Mouse (Mus musculus) C2C12 (cell line): ENCODE data around the gene Mitf. TPM values are rescaled to one million over a fixed set of nuclear protein-coding genes. Genes with fewer than 3 reads are reported as not detected.

Experiments used
- H3K27me3 ChIP-seq: one replicate; pipeline ENCODE4 v1.6.1; 2011; ENCODE audit not compliant: control insufficient read depth, insufficient read depth, insufficient read length
- H3K36me3 ChIP-seq: one replicate; pipeline ENCODE4 v1.6.1; 2011; ENCODE audit not compliant: control insufficient read depth, insufficient read depth
- H3K4me3 ChIP-seq: one replicate; pipeline ENCODE4 v1.5.1; 2011; ENCODE audit warnings: mild to moderate bottlenecking, control low read depth; ENCODE audit not compliant: poor library complexity, insufficient read depth, severe bottlenecking
- H3K79me2 ChIP-seq: one replicate; pipeline ENCODE4 v1.6.1; 2011; ENCODE audit not compliant: control insufficient read depth, insufficient read depth
- H3K79me3 ChIP-seq: one replicate; pipeline ENCODE4 v1.6.1; 2011; ENCODE audit warnings: low read depth, control low read depth
- H3ac ChIP-seq: one replicate; pipeline ENCODE3; 2011; ENCODE audit warnings: low read depth; ENCODE audit not compliant: control insufficient read depth, insufficient read length
- CEBPB ChIP-seq: IDR thresholded peaks from one replicate; pipeline ENCODE4 v1.6.1; 2011; ENCODE audit warnings: low read depth, mild to moderate bottlenecking, control low read depth, moderate library complexity
- CTCF ChIP-seq: IDR thresholded peaks from one replicate; pipeline ENCODE4 v1.5.1; 2011; ENCODE audit not compliant: control insufficient read depth, insufficient read depth, insufficient read length
- FOSL1 ChIP-seq: IDR thresholded peaks from one replicate; pipeline ENCODE4 v1.8.0; 2011; ENCODE audit warnings: mild to moderate bottlenecking, low read length; ENCODE audit not compliant: poor library complexity, insufficient read depth, severe bottlenecking
- MAX ChIP-seq: IDR thresholded peaks from one replicate; pipeline ENCODE4 v1.6.1; 2011; ENCODE audit warnings: mild to moderate bottlenecking, control low read depth
- MYOD1 ChIP-seq: IDR thresholded peaks from one replicate; pipeline ENCODE4 v1.6.1; 2011; ENCODE audit warnings: low read depth; ENCODE audit not compliant: control insufficient read depth, insufficient read length
- MYOG ChIP-seq: IDR thresholded peaks from one replicate; pipeline ENCODE4 v1.6.1; 2011; ENCODE audit not compliant: control insufficient read depth, insufficient read length; ENCODE audit errors: extremely low read depth
- USF1 ChIP-seq: IDR thresholded peaks from one replicate; pipeline ENCODE4 v1.6.1; 2011; ENCODE audit warnings: low read depth, mild to moderate bottlenecking, control low read depth, moderate library complexity
- polyA plus RNA-seq: library from polyadenylated mRNA; unstranded; fragments of >200 nt; fragmentation: generic; extraction: Trizol; gene quantifications from one replicate; pipeline ENCODE4 v1.2.1, GENCODE M21; 2012; ENCODE audit warnings: missing spikeins

Gene Mitf
- polyA plus RNA-seq, 1 experiment: 0.70 TPM

GRCm38 (mm10) chr6:97884971-97885370 lies 78.1 kb downstream of the Mitf start:
- Histone ChIP-seq H3K27me3 (no peaks in the 10 kb centered on the region), H3K4me3 (no peak overlapping the region), H3K79me3 (no peaks in the 10 kb centered on the region), H3K36me3 (no peaks in the 10 kb centered on the region), H3ac (no peak overlapping the region), H3K79me2 (no peaks in the 10 kb centered on the region)
- no peak for TF ChIP-seq FOSL1
- TF ChIP-seq MYOD1: no peak
- TF ChIP-seq CEBPB: no peak
- TF ChIP-seq MAX: no peak
- TF ChIP-seq CTCF: no peak
- no peak for TF ChIP-seq USF1
- no peak for TF ChIP-seq MYOG

GRCm38 (mm10) chr6:97885606-97886005 lies 78.8 kb downstream of the Mitf start:
- no peaks in the 10 kb centered on the region for H3K79me2 ChIP-seq
- H3K27me3 ChIP-seq: no peaks in the 10 kb centered on the region
- no peak overlapping the region for H3ac ChIP-seq
- no peaks in the 10 kb centered on the region for H3K79me3 ChIP-seq
- no peaks in the 10 kb centered on the region for H3K36me3 ChIP-seq
- no peak for TF ChIP-seq FOSL1
- H3K4me3 ChIP-seq: no peak overlapping the region

DNA sequence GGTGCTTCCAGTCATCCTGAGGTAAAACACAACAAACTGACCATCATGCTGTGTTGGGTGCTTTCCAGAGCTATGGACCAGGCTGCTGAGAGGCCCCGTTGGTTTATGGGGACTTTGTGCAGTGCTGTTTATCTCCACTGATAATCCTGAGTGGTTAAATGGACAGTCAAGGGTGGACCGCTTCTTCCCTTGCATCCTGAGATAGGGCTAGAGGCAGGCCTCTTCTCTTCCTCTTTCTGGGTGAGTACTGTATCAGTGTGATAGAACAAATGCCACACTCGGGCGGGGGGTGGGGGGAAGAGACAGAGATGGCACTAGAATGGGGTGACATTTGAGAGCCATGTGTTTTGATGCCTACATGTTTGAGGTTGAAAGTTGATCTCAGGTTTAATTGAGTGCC lies 81.0 kb downstream of the Mitf start:
- Histone ChIP-seq H3K27me3 (no peaks in the 10 kb centered on the region), H3K79me3 (no peaks in the 10 kb centered on the region), H3K4me3 (no peak overlapping the region), H3K79me2 (no peaks in the 10 kb centered on the region), H3K36me3 (no peaks in the 10 kb centered on the region), H3ac (no peak overlapping the region)
- no peak for TF ChIP-seq CEBPB
- TF ChIP-seq CTCF: no peak
- no peak for TF ChIP-seq FOSL1
- TF ChIP-seq MAX: no peak
- TF ChIP-seq USF1: no peak
- TF ChIP-seq MYOG: no peak
- TF ChIP-seq MYOD1: no peak

DNA sequence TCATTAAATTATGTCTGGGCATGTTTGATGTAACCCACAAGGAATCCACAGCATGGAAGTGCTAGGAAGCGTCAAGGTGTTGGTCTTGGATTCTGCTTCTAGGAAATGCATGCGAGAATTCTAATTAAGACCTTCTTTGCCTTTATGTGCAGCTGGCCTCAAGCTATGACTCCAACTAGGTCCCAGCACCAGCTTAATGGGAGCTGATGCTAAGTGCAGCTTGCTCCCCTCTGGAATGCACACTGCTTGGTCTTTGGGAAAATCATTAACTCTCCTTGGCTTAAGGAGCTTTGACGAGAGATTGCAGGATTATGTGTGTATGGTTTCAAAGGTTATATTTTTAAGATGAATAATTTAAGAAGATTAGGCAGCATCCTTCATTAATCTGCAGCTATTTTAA lies 81.7 kb downstream of the Mitf start:
- Histone ChIP-seq H3K27me3 (no peaks in the 10 kb centered on the region), H3K79me2 (no peaks in the 10 kb centered on the region), H3K36me3 (no peaks in the 10 kb centered on the region), H3ac (no peak overlapping the region), H3K4me3 (no peak overlapping the region), H3K79me3 (no peaks in the 10 kb centered on the region)
- no peak for TF ChIP-seq MYOD1
- TF ChIP-seq MYOG: no peak
- no peak for TF ChIP-seq USF1
- no peak for TF ChIP-seq FOSL1

DNA sequence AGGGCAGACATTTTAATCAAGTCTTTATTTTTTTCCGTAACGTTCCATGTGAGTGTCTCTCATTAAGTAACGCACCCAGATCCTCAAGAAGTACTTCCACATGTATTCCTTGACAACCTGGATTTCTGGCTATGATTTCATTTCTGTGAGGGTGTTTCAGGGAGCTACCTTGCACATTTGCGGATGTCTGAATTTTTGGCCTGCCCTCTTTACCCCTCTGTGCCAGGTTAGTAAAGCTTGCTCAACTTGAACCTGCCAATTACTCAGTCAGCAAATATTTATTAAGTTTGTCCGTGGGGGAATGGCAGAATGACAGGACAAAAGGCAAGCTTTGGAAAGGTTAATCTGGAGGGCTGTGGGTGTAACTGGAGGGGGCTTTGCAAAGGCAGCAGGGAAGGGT lies 86.7 kb downstream of the Mitf start:
- no peak overlapping the region for H3ac ChIP-seq
- no peaks in the 10 kb centered on the region for H3K79me2 ChIP-seq
- H3K79me3 ChIP-seq: no peaks in the 10 kb centered on the region
- no peaks in the 10 kb centered on the region for H3K27me3 ChIP-seq
- H3K4me3 ChIP-seq: no peak overlapping the region
- no peak for TF ChIP-seq MAX
- no peak for TF ChIP-seq CTCF
- no peak for TF ChIP-seq MYOD1
- no peak for TF ChIP-seq USF1
- TF ChIP-seq CEBPB: no peak
- TF ChIP-seq MYOG: no peak
- H3K36me3 ChIP-seq: no peaks in the 10 kb centered on the region

GRCm38 (mm10) chr6:97897191-97897590 lies 90.3 kb downstream of the Mitf start:
- Histone ChIP-seq H3K36me3 (no peaks in the 10 kb centered on the region), H3K79me3 (no peaks in the 10 kb centered on the region), H3ac (no peak overlapping the region), H3K79me2 (no peaks in the 10 kb centered on the region), H3K27me3 (no peaks in the 10 kb centered on the region), H3K4me3 (no peak overlapping the region)
- TF ChIP-seq CTCF: no peak
- no peak for TF ChIP-seq MAX
- TF ChIP-seq USF1: no peak
- TF ChIP-seq MYOD1: no peak
- no peak for TF ChIP-seq CEBPB
- TF ChIP-seq MYOG: no peak
- TF ChIP-seq FOSL1: no peak
